Mouse (Mus musculus) bone marrow, adult 2 months (tissue): ENCODE results near the gene Zfp711. TPM values are rescaled to one million over a fixed set of nuclear protein-coding genes. Genes with fewer than 3 reads are reported as not detected.

ENCODE experiments used
- H3K27ac ChIP-seq: fragments of 200-500 bp; 2 replicates; pipeline ENCODE4 v1.5.1; 2012; ENCODE audit warnings: low read depth, mild to moderate bottlenecking, control low read depth, inconsistent platforms, low read length; ENCODE audit not compliant: control insufficient read depth, poor library complexity, insufficient read depth
- H3K4me1 ChIP-seq: fragments of 200-500 bp; 2 replicates; pipeline ENCODE4 v1.6.1; 2011; ENCODE audit warnings: low read length; ENCODE audit not compliant: control insufficient read depth, insufficient read depth
- H3K4me3 ChIP-seq: fragments of 200-500 bp; replicated peaks from 2 replicates; pipeline ENCODE3; 2011; ENCODE audit warnings: mild to moderate bottlenecking, low read depth, low read length, control low read depth; ENCODE audit not compliant: control insufficient read depth
- CTCF ChIP-seq: fragments of 200-500 bp; IDR thresholded peaks from 2 replicates; pipeline ENCODE4 v1.5.1; 2011; ENCODE audit warnings: low read length, control low read depth; ENCODE audit not compliant: control insufficient read depth, insufficient read depth
- POLR2A ChIP-seq: fragments of 200-500 bp; IDR thresholded peaks from 2 replicates; pipeline ENCODE4 v1.6.1; 2011; ENCODE audit warnings: low read depth, mild to moderate bottlenecking, control low read depth, low read length, borderline replicate concordance; ENCODE audit not compliant: control insufficient read depth
- WGBS: fragments of 180-500 bp; shearing (Covaris S2); methylation state at CpG from one replicate; pipeline ENCODE4 v1.1.7; 2018; 5-methylcytosine and 5-hydroxymethylcytosine counted together
- polyA plus RNA-seq: library from polyadenylated mRNA; stranded (reverse); fragments of >200 nt; gene quantifications from 2 replicates; pipeline ENCODE4 v1.2.4, GENCODE M21; 2011; ENCODE audit warnings: low replicate concordance; ENCODE audit not compliant: missing spikeins, insufficient read depth, insufficient read length

The Zfp711 gene
- not detected in 2 replicates for polyA plus RNA-seq

DNA sequence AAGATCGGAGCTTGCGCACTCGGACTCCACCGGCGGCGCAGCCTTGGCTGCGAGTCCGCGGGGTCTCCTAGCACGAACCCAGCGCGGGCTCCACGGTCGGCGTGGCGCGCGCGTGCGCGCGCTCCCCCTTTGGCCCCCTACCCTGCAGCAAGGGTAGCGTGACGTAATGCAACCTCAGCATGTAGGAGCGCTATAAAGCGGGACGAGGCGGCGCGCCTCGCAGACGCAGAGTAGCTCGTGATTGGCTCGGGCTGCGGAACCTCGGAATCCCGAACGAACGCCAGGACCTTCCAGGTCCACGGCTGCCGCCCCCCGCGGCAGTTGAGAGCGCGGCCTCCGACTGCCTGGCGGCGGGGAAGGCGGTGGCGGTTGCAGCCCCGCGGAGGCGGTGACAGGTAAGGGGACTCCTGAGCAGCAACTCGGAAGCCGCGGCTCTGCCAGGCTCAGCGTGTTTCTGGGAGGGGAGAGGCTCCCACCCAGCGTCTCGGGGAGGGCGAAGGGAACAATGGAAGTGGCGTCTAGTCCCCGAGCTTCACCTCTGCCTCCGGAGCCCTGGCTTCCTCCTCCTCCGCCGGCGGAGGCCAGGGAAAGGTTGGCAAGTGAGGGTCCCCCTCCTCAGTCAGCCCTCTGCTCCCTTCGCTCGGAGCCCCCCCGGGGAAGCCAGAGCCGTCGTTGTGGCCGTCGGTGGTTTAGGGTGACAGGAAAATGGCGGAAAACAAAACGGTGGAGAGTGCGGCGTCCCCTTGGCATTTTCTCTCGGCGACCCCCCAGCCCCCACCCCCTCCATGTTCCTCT lies at the start of gene Zfp711:
Gene Zfp711, plus strand, starts transcription at position 16 of the 795 bp plus-strand sequence.
- WGBS, result 11% methylated on average over 75 of the region's 79 CpGs
- TF ChIP-seq POLR2A, result no peak
- Histone ChIP-seq H3K4me1 (no peaks in the 10 kb centered on the region), H3K4me3 (no peak within 1 kb of the TSS), H3K27ac (no peak within 1 kb of the TSS)

DNA sequence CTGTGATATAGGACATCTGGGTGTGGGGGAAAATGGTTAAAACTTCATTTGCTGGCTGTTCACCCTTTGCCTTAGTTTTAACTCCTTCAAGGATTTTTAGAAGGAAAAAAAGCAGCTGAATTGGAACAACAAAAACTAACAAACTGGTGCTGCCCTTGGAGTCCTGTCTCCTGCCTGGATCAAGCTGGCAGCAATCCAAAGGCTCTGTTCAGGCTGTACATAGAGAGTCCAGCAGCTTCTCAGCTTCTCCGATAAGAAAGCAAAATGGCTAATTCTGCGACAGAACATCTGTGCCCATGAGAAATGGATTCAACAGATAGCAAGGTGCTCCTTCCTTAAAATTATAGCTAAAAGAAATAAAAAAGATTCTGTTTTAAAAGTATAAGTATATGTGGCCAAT lies 32.6 kb upstream of the Zfp711 start:
- Histone ChIP-seq H3K4me1 (no peaks in the 10 kb centered on the region), H3K4me3 (no peak overlapping the region), H3K27ac (no peak overlapping the region)
- TF ChIP-seq CTCF, result no peak
- no peak for TF ChIP-seq POLR2A
- WGBS, result 83% methylated on average over 2 of the region's 2 CpGs

DNA sequence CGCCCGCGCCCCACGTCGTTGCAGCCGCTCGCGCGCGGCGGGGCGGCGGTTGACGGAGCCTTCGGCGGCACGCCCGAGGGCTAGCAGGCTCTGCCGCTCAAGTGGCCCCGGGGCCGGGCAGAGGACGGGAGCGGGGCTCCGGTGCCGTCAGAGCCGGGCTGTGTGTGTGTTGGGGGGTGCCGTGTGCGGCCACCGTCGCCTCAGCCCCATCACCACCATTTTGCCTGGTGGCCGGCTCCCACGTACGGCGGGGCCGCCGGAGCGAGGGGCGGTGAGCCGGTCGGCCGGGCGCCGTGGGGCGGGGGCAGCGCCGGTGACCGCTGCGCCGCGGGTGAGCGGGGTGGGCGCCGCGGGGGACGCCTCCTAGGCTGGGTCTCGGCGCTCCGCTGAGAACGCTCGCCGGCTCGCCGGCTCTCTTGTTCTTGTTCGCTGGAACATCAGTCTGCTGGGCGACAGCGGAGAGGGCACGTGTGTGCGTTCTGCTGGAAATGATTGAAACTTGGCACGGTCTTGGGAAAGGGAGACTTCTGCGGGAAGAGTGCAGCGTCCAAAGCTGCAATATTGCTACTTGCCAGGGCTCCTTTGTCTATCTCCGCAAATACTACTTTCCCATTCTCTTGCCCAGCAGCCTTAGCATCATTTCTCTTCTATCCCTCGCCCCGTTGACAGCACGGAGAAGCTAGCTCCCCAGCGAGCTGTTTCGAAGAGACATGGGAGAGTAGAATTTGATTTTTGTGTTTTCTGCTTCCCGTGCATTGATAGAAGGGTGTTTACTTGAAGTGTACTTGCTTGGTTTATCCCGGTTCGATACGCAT lies 1.2 kb downstream of the Zfp711 start:
- no peak for TF ChIP-seq POLR2A
- no peak for TF ChIP-seq CTCF
- WGBS, result 11% methylated on average over 63 of the region's 81 CpGs
- H3K4me1 ChIP-seq, result no peaks in the 10 kb centered on the region
- H3K4me3 ChIP-seq, result no peak overlapping the region
- H3K27ac ChIP-seq, result no peak overlapping the region

DNA sequence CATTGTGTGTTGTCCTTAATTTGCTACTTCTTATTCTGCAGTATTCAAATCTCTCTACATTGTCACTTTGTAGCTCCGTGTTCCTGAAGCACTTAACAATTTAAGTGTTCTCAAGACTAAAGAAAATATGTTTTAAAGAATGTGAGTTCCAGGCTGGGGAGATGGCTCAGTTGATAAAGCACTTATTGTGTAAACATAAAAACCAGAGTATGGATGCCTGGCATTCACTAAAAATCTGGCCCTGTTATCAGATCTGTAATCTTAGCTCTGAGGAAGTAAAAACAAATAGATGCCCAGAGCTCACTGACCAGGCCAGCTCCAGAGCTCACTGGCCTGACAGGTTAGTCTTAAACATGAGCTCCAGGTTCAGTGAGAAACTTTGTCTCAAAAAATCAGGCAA lies 75.2 kb downstream of the Zfp711 start:
- 35% methylated on average over 1 of the region's 1 CpGs for WGBS
- TF ChIP-seq POLR2A, result no peak
- no peak for TF ChIP-seq CTCF
- Histone ChIP-seq H3K4me1 (no peaks in the 10 kb centered on the region), H3K4me3 (no peak overlapping the region), H3K27ac (no peak overlapping the region)

DNA sequence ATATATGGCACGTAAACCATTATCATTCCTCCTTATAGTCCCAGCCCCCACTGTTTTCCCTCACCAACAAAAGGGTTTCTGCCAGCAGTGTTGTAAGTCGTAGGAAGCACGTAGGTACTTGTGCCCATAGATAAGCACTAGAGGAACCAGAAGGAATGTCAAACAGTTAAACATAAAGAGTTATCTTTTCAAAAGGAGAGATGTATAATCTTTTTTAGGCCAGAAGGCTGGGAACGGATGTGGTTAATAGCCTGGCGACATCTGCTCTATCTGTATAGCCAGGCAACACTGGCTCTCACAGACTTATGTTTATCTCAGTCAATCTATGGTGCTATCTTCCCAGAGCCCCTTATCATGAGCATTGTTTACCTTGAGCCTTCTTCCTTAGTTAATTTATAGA lies 80.3 kb downstream of the Zfp711 start:
- no peak overlapping the region for H3K27ac ChIP-seq
- TF ChIP-seq POLR2A (no peak), CTCF (no peak)
- H3K4me3 ChIP-seq, result no peak overlapping the region
- H3K4me1 ChIP-seq, result no peaks in the 10 kb centered on the region
- WGBS, result 52% methylated on average over 5 of the region's 5 CpGs

Other genes starting within 250 kb of the Zfp711 start
- not detected in 2 replicates for gene Satl1, start 193.7 kb upstream of the Zfp711 start, polyA plus RNA-seq
- gene 2010106E10Rik, start 105.3 kb upstream of the Zfp711 start, polyA plus RNA-seq, result not detected in 2 replicates
- gene Pof1b, start 98.1 kb downstream of the Zfp711 start, polyA plus RNA-seq, result not detected in 2 replicates